Mouse (Mus musculus) erythroblast, embryonic 14.5 days (primary cell): Measurements from ENCODE around the gene Cnih2. TPM values are rescaled to one million over a fixed set of nuclear protein-coding genes. Genes with fewer than 3 reads are reported as not detected.

Experiments used
- H3K27me3 ChIP-seq: 2 replicates; pipeline ENCODE4 v1.6.1; 2012; ENCODE audit warnings: inconsistent platforms; ENCODE audit not compliant: control insufficient read depth
- H3K36me3 ChIP-seq: 2 replicates; pipeline ENCODE4 v1.6.1; 2012; ENCODE audit warnings: mild to moderate bottlenecking, inconsistent platforms; ENCODE audit not compliant: control insufficient read depth
- H3K4me1 ChIP-seq: 2 replicates; pipeline ENCODE4 v1.6.1; 2012; ENCODE audit warnings: inconsistent platforms; ENCODE audit not compliant: control insufficient read depth
- H3K4me3 ChIP-seq: replicated peaks from 2 replicates; pipeline ENCODE3; 2012; ENCODE audit warnings: moderate library complexity, mild to moderate bottlenecking, inconsistent platforms
- H3K9me3 ChIP-seq: 2 replicates; pipeline ENCODE4 v1.6.1; 2012; ENCODE audit warnings: low read length, inconsistent platforms, mixed read lengths; ENCODE audit not compliant: control insufficient read depth
- GATA1 ChIP-seq: IDR thresholded peaks from 2 replicates; pipeline ENCODE4 v1.6.1; 2012; ENCODE audit warnings: low read length, inconsistent platforms, mixed read lengths
- TAL1 ChIP-seq: IDR thresholded peaks from 3 replicates; pipeline ENCODE4 v1.6.1; 2012; ENCODE audit warnings: low read length, inconsistent platforms, mixed read lengths
- polyA plus RNA-seq: library from polyadenylated mRNA; stranded (reverse); fragments of >175 nt; gene quantifications from 2 replicates; pipeline ENCODE4 v1.2.3, GENCODE M21; 2012

The Cnih2 gene
- polyA plus RNA-seq, 1 experiment: 0.12 TPM

DNA sequence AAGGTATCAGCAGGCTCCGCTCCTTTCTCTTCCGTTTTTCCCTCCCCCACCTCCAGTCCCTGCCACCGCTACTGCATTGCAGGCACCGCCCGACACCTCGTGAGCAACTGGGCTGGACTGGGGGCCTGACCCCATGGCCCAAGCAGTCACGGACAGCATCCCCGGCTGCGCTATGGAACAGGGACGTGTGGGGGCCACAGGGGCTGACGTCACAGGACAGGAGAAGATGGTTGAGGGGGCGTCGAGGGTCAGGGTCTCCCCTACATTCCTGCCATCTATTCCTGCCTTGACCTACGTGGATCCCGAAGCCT lies 13.5 kb downstream of the Cnih2 start:
- peaks cover 4% of the 10 kb centered on the region; the same call in 1 of the 2 replicates for H3K9me3 ChIP-seq

DNA sequence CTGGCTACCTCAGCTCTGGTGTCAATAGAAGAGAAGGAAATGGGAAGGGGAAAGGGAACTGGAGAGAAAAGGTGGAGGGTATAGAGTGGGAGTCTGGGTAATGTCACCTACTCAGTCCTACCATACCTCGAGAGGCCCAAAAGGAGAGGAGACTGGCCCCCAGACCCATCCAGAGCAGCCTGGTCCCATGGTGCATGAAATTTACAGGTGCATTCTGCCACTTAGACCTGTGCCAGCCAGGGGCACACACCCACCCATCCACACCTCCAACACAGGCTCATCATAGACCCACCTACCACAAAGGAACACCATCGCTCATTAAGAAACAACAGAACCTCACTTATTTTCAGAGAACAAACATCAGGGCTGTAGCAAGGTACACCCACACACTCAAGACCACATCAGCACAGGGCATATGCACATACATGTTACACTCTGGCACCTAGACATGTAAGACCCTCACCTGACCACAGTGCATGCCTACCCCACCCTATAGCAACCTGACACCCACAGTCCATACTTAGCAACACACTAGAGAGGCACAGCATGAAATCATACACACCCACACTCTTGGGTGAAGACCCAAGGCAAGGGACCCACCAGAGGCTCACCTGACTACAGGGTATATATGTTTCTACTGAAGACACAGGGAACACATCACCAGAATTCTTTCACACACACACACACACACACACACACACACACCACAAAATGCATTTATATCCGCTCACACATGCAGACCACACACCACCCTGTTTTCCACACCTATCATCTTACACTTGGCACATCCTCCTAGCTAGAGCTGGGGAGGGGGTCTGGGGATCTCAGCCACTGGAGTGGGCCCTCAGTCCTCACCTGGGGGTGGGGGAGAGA lies 14.1 kb downstream of the Cnih2 start:
- TF ChIP-seq TAL1: no peak
- Histone ChIP-seq H3K4me3 (no peak overlapping the region), H3K27me3 (peaks cover 81% of the 10 kb centered on the region), H3K36me3 (no peaks in the 10 kb centered on the region), H3K4me1 (peaks cover 35% of the 10 kb centered on the region), H3K9me3 (peaks cover 4% of the 10 kb centered on the region; the same call in 1 of the 2 replicates)

More for the DNA sequence above, 13.5 kb downstream of the Cnih2 start:
- TF ChIP-seq TAL1: no peak
- TF ChIP-seq GATA1: no peak
- H3K27me3 ChIP-seq: peaks cover 78% of the 10 kb centered on the region
- peaks cover 41% of the 10 kb centered on the region for H3K4me1 ChIP-seq
- peaks cover 4% of the 10 kb centered on the region for H3K36me3 ChIP-seq
- H3K4me3 ChIP-seq: peak overlapping the region; percentile 56

DNA sequence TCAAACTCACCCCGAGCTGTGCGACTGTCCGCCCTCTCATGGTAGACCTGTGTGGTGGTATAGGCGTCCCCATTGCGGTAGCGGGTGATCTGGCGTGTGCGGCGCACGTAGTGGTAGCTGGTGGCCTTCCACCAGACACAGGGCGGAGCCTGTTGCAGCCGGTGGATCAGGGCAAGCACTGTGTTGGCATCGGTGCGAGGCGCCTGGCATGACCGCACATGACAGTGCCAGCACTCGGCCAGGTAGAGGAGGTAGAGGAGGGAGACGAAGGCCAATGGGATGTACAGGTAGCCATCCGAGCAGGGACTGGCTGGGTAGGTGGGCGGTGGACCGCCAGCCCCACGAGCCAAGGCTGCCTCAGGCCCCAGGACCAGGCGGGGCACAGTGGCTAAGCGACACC lies 15.7 kb downstream of the Cnih2 start:
- H3K9me3 ChIP-seq: peaks cover 4% of the 10 kb centered on the region; the same call in 1 of the 2 replicates
- H3K27me3 ChIP-seq: peaks cover 85% of the 10 kb centered on the region
- peaks cover 21% of the 10 kb centered on the region for H3K4me1 ChIP-seq
- H3K36me3 ChIP-seq: no peaks in the 10 kb centered on the region
- no peak overlapping the region for H3K4me3 ChIP-seq
- TF ChIP-seq TAL1 (no peak), GATA1 (no peak)

DNA sequence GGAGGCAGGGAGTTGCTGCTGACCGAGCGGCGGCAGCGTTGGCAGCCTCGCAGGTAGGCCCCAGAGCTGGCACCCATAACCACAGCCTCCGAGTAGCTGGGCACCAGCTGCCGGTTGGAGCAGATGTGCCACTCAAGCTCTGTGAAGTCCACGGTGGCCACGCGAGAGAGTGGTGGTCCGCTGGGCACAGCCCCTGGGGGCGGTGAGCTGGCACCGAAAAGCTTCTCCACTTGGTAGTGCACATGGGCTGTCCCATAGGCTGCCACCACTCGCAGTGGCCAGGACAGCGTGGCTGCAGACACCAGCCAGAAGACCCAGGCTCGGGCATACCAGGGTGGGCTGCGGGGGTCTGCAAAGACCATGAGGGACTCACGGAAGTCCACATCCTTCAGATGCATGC lies 16.3 kb downstream of the Cnih2 start:
- peaks cover 15% of the 10 kb centered on the region for H3K4me1 ChIP-seq
- no peak overlapping the region for H3K4me3 ChIP-seq
- H3K36me3 ChIP-seq: no peaks in the 10 kb centered on the region
- TF ChIP-seq TAL1 (no peak), GATA1 (no peak)
- peaks cover 4% of the 10 kb centered on the region; the same call in 1 of the 2 replicates for H3K9me3 ChIP-seq
- peaks cover 80% of the 10 kb centered on the region for H3K27me3 ChIP-seq

DNA sequence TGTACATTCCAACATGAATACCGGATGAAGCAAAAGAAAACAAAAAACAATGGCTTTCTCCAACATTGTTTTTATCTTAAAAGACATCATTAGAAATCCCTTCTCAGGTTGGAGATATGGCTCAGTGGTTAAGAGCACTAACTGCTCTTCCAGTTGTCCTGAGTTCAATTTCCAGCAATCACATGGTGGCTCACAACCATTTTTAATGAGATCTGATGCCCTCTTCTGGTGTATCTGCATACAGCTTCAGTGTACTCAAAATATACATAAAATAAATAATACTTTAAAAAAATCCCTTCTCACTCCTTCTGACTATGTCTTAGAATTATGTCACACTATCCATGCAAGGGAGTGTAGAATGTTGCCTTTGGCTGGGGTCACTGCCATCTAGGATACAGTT lies 19.0 kb downstream of the Cnih2 start:
- H3K36me3 ChIP-seq: no peaks in the 10 kb centered on the region
- TF ChIP-seq GATA1 (no peak), TAL1 (no peak)
- peaks cover 3% of the 10 kb centered on the region for H3K9me3 ChIP-seq
- no peaks in the 10 kb centered on the region for H3K4me1 ChIP-seq
- peaks cover 72% of the 10 kb centered on the region for H3K27me3 ChIP-seq
- H3K4me3 ChIP-seq: no peak overlapping the region

DNA sequence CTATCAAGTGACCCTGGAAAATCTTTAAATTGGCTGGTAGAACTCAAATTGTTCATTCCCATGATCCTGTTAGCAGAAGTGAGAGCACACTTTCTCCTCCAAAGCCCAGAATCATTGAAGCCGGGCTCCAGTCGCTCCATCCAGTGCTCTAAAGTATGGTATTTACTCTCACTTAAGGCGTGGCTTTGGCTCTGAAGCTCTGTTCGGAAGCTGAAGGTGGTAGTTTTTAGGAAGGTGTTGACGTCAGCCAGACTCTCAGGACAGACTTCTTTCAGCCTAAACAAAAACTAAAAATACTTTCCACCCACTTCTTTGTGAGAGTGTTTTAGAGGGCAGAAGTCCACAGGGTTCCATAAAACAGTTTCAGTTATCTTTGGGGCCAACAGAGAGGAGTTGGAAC lies 24.8 kb downstream of the Cnih2 start:
- TF ChIP-seq TAL1: no peak
- no peak for TF ChIP-seq GATA1
- no peaks in the 10 kb centered on the region for H3K36me3 ChIP-seq
- peaks cover 58% of the 10 kb centered on the region for H3K27me3 ChIP-seq
- no peak overlapping the region for H3K4me3 ChIP-seq
- H3K4me1 ChIP-seq: peaks cover 49% of the 10 kb centered on the region
- H3K9me3 ChIP-seq: peaks cover 3% of the 10 kb centered on the region

DNA sequence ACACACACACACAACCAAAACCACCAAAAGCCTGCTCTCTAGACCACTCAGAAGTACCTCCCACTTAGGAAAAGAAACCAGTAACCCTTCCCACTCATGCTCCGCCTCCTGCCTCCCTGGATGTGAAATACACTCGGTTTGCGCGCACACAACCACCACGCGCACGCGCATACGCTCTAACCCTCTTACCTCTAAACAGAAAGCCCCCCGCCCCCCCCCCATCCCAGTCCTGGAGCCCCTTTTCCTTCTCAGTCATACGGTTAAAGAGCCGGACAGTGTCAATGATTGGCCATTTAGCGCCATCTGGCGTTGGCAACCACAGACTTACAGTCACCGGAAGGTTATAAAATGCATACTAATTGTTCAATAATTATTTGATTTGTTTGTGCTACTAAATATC lies 25.3 kb downstream of the Cnih2 start:
- peaks cover 3% of the 10 kb centered on the region for H3K9me3 ChIP-seq
- TF ChIP-seq GATA1 (no peak), TAL1 (no peak)
- H3K27me3 ChIP-seq: peaks cover 59% of the 10 kb centered on the region
- no peaks in the 10 kb centered on the region for H3K36me3 ChIP-seq
- H3K4me1 ChIP-seq: peaks cover 54% of the 10 kb centered on the region
- peak overlapping the region; percentile 62 for H3K4me3 ChIP-seq

DNA sequence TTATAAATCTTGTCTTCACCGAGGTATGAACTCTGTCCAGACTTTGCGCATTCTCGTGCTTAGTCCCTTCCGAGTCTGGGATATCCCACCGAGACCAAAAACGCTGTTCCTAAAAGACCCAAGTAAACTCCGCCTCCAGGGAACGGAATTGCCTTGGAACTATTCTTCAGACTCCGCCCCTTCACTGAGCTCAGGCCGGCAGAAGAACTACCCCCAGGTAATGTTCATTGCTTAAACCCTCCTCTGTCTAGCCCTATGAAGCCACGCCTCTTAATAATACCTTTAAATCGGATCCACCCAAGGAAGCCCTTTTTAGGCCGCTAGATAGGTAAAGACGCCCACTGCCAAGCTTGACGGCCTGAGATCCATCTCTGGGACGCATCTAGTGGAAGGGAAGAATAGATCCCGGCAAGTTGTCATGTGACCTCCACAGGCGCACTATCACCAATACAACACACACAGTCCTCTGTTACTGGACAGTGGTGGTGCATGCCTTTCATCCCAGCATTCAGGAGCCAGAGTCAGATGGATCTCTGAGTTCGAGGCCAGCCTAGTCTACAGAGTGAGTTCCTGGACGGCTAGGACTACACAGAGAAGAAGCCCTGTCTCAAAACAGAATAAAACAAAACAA lies 25.8 kb downstream of the Cnih2 start:
- peaks cover 63% of the 10 kb centered on the region for H3K27me3 ChIP-seq
- no peaks in the 10 kb centered on the region for H3K36me3 ChIP-seq
- H3K9me3 ChIP-seq: peaks cover 3% of the 10 kb centered on the region
- peaks cover 59% of the 10 kb centered on the region for H3K4me1 ChIP-seq
- peak overlapping the region; percentile 62 for H3K4me3 ChIP-seq
- TF ChIP-seq TAL1 (no peak), GATA1 (no peak)

DNA sequence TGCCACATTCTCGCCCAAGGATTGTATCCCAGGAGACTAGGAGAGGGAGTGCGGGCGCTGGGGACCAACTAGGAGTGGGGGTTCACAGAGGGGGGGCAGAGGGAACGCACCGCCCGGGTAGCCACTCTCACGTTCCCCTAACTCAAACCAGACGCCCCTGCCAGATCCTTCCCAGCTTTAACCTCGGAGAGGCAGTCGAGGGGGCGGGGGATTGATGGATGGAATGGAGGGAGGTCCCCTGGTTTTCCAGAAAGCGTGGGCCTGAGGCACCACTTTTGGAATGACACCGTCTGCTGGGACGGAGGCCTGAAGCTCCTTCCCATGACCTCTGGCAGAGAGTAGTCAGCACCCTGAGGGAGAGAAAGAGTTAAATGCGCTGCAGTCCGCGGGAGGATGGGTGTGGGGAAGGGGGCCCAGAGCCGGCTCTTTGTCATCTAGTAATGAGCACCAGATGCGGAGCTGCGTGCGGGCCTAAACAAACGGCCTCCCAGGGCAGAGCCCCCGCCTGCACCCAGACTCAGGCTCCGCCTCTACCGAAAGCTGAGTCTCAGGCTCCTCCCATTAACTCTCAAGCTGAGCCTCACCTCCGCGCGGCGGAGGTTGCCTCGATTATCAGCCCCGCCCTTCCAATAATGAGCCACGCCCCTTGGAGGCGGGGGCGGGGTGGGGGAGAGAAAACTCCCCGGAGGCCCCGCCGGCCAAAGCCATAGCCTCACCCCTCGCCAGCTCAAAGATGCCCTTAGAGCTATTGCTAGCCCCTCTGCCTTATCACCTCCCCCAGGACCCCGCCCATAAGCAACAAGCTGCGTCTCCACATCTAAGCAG lies 26.6 kb downstream of the Cnih2 start:
- peaks cover 69% of the 10 kb centered on the region for H3K27me3 ChIP-seq
- peaks cover 67% of the 10 kb centered on the region for H3K4me1 ChIP-seq
- H3K36me3 ChIP-seq: no peaks in the 10 kb centered on the region
- no peak for TF ChIP-seq TAL1
- TF ChIP-seq GATA1: no peak
- peaks cover 3% of the 10 kb centered on the region for H3K9me3 ChIP-seq
- H3K4me3 ChIP-seq: peak overlapping the region; percentile 62
